Mouse (Mus musculus): ENCODE data around the gene Rbm44. TPM values are rescaled to one million over a fixed set of nuclear protein-coding genes. Genes with fewer than 3 reads are reported as not detected.

Gene Rbm44
- polyA plus RNA-seq, 1 experiment from 2014 or later, result 2.2 TPM

- no peaks in the 10 kb centered on the region for H3K4me1 ChIP-seq (ENCODE audit: insufficient read depth)
- no peaks in the 10 kb centered on the region for H3K27me3 ChIP-seq (ENCODE audit: insufficient read depth, low read length)
- no peak for DNase-seq
- H3K27ac ChIP-seq (ENCODE audit: low read depth), result no peak overlapping the region
- no peaks in the 10 kb centered on the region for H3K36me3 ChIP-seq (ENCODE audit: insufficient read depth)
- TF ChIP-seq CTCF (IDR thresholded peaks at IDR 0.05; ENCODE audit: low read depth), result no peak
- H3K4me2 ChIP-seq, result no peak overlapping the region
- H3K9me3 ChIP-seq (ENCODE audit: low read depth, low read length), result no peaks in the 10 kb centered on the region
- H3K4me3 ChIP-seq (ENCODE audit: low read depth, low read length), result no peak overlapping the region
- no peak for ATAC-seq (ENCODE audit: insufficient read depth)
- 67% methylated on average over 8 of the region's 8 CpGs for WGBS
- H3K9ac ChIP-seq, result no peak overlapping the region
These were observed 47.3 kb downstream of the Rbm44 start for GRCm38 (mm10) chr1:91192184-91192583.

GRCm38 (mm10) chr1:91193242-91193641 is 48.4 kb downstream of the Rbm44 start:
- no peak for TF ChIP-seq CTCF (IDR thresholded peaks at IDR 0.05; ENCODE audit: low read depth)
- H3K9me3 ChIP-seq (ENCODE audit: low read depth, low read length), result no peaks in the 10 kb centered on the region
- 79% methylated on average over 4 of the region's 4 CpGs for WGBS
- DNase-seq (no peak), ATAC-seq (ENCODE audit: insufficient read depth) (no peak)
- H3K4me3 ChIP-seq (ENCODE audit: low read depth, low read length), result no peak overlapping the region
- no peaks in the 10 kb centered on the region for H3K4me1 ChIP-seq (ENCODE audit: insufficient read depth)
- no peaks in the 10 kb centered on the region for H3K27me3 ChIP-seq (ENCODE audit: insufficient read depth, low read length)
- H3K36me3 ChIP-seq (ENCODE audit: insufficient read depth), result no peaks in the 10 kb centered on the region
- no peak overlapping the region for H3K4me2 ChIP-seq
- no peak overlapping the region for H3K27ac ChIP-seq (ENCODE audit: low read depth)
- no peak overlapping the region for H3K9ac ChIP-seq

GRCm38 (mm10) chr1:91193680-91194079 is 48.8 kb downstream of the Rbm44 start:
- Histone ChIP-seq H3K9ac (no peak overlapping the region), H3K4me3 (ENCODE audit: low read depth, low read length) (no peak overlapping the region), H3K4me1 (ENCODE audit: insufficient read depth) (no peaks in the 10 kb centered on the region), H3K27me3 (ENCODE audit: insufficient read depth, low read length) (no peaks in the 10 kb centered on the region), H3K27ac (ENCODE audit: low read depth) (no peak overlapping the region), H3K36me3 (ENCODE audit: insufficient read depth) (no peaks in the 10 kb centered on the region), H3K9me3 (ENCODE audit: low read depth, low read length) (no peaks in the 10 kb centered on the region), H3K4me2 (no peak overlapping the region)
- WGBS, result 69% methylated on average over 4 of the region's 4 CpGs
- TF ChIP-seq CTCF (IDR thresholded peaks at IDR 0.05; ENCODE audit: low read depth), result no peak
- DNase-seq, result no peak
- no peak for ATAC-seq (ENCODE audit: insufficient read depth)

GRCm38 (mm10) chr1:91199793-91200192 is 54.9 kb downstream of the Rbm44 start:
- Histone ChIP-seq H3K27ac (ENCODE audit: low read depth) (no peak overlapping the region), H3K4me2 (no peak overlapping the region), H3K9me3 (ENCODE audit: low read depth, low read length) (no peaks in the 10 kb centered on the region), H3K36me3 (ENCODE audit: insufficient read depth) (no peaks in the 10 kb centered on the region), H3K9ac (no peak overlapping the region), H3K27me3 (ENCODE audit: insufficient read depth, low read length) (no peaks in the 10 kb centered on the region), H3K4me3 (ENCODE audit: low read depth, low read length) (no peak overlapping the region), H3K4me1 (ENCODE audit: insufficient read depth) (no peaks in the 10 kb centered on the region)
- no peak for TF ChIP-seq CTCF (IDR thresholded peaks at IDR 0.05; ENCODE audit: low read depth)
- WGBS, result 89% methylated on average over 10 of the region's 10 CpGs
- DNase-seq, result no peak
- ATAC-seq (ENCODE audit: insufficient read depth), result no peak

GRCm38 (mm10) chr1:91201122-91201521 is 56.2 kb downstream of the Rbm44 start:
- H3K4me2 ChIP-seq, result no peak overlapping the region
- no peaks in the 10 kb centered on the region for H3K4me1 ChIP-seq (ENCODE audit: insufficient read depth)
- 62% methylated on average over 3 of the region's 3 CpGs for WGBS
- ATAC-seq (ENCODE audit: insufficient read depth) (no peak), DNase-seq (no peak)
- H3K27ac ChIP-seq (ENCODE audit: low read depth), result no peak overlapping the region
- H3K4me3 ChIP-seq (ENCODE audit: low read depth, low read length), result no peak overlapping the region
- H3K27me3 ChIP-seq (ENCODE audit: insufficient read depth, low read length), result no peaks in the 10 kb centered on the region
- no peaks in the 10 kb centered on the region for H3K36me3 ChIP-seq (ENCODE audit: insufficient read depth)
- H3K9ac ChIP-seq, result no peak overlapping the region
- H3K9me3 ChIP-seq (ENCODE audit: low read depth, low read length), result no peaks in the 10 kb centered on the region
- TF ChIP-seq CTCF (IDR thresholded peaks at IDR 0.05; ENCODE audit: low read depth), result no peak

GRCm38 (mm10) chr1:91204221-91204765 is 59.4 kb downstream of the Rbm44 start:
- Histone ChIP-seq H3K27me3 (ENCODE audit: insufficient read depth, low read length) (no peaks in the 10 kb centered on the region), H3K4me3 (ENCODE audit: low read depth, low read length) (no peak overlapping the region), H3K4me2 (no peak overlapping the region), H3K9me3 (ENCODE audit: low read depth, low read length) (no peaks in the 10 kb centered on the region), H3K27ac (ENCODE audit: low read depth) (no peak overlapping the region), H3K4me1 (ENCODE audit: insufficient read depth) (no peaks in the 10 kb centered on the region), H3K9ac (no peak overlapping the region), H3K36me3 (ENCODE audit: insufficient read depth) (no peaks in the 10 kb centered on the region)
- TF ChIP-seq CTCF (IDR thresholded peaks at IDR 0.05; ENCODE audit: low read depth), result no peak
- no peak for DNase-seq
- WGBS, result 75% methylated on average over 5 of the region's 5 CpGs
- ATAC-seq (ENCODE audit: insufficient read depth), result no peak

GRCm38 (mm10) chr1:91205651-91206050 is 60.8 kb downstream of the Rbm44 start:
- TF ChIP-seq CTCF (IDR thresholded peaks at IDR 0.05; ENCODE audit: low read depth), result no peak
- Histone ChIP-seq H3K36me3 (ENCODE audit: insufficient read depth) (no peaks in the 10 kb centered on the region), H3K4me1 (ENCODE audit: insufficient read depth) (no peaks in the 10 kb centered on the region), H3K4me2 (no peak overlapping the region), H3K9ac (no peak overlapping the region), H3K9me3 (ENCODE audit: low read depth, low read length) (no peaks in the 10 kb centered on the region), H3K27me3 (ENCODE audit: insufficient read depth, low read length) (no peaks in the 10 kb centered on the region), H3K4me3 (ENCODE audit: low read depth, low read length) (no peak overlapping the region), H3K27ac (ENCODE audit: low read depth) (no peak overlapping the region)
- WGBS, result 71% methylated on average over 6 of the region's 6 CpGs
- DNase-seq (no peak), ATAC-seq (ENCODE audit: insufficient read depth) (no peak)

GRCm38 (mm10) chr1:91206336-91206735 is 61.4 kb downstream of the Rbm44 start:
- 0 out of 2 replicates have a peak, but pooled peaks cover 1% of the 10 kb centered on the region for H3K4me1 ChIP-seq (ENCODE audit: insufficient read depth)
- no peak overlapping the region for H3K9ac ChIP-seq
- no peaks in the 10 kb centered on the region for H3K9me3 ChIP-seq (ENCODE audit: low read depth, low read length)
- WGBS, result 67% methylated on average over 8 of the region's 8 CpGs
- no peak for TF ChIP-seq CTCF (IDR thresholded peaks at IDR 0.05; ENCODE audit: low read depth)
- H3K36me3 ChIP-seq (ENCODE audit: insufficient read depth), result no peaks in the 10 kb centered on the region
- H3K4me3 ChIP-seq (ENCODE audit: low read depth, low read length), result no peak overlapping the region
- no peak for ATAC-seq (ENCODE audit: insufficient read depth)
- H3K4me2 ChIP-seq, result no peak overlapping the region
- no peak overlapping the region for H3K27ac ChIP-seq (ENCODE audit: low read depth)
- no peak for DNase-seq
- no peaks in the 10 kb centered on the region for H3K27me3 ChIP-seq (ENCODE audit: insufficient read depth, low read length)

Measured in lung, embryonic 14.5 days (tissue).